Mouse (Mus musculus) cortical plate, adult 2 months (tissue): ENCODE results near the gene Lsamp. TPM values are rescaled to one million over a fixed set of nuclear protein-coding genes. Genes with fewer than 3 reads are reported as not detected.

ENCODE experiments used
- H3K27ac ChIP-seq: fragments of 200-500 bp; 2 replicates; pipeline ENCODE4 v1.5.1; 2012; ENCODE audit warnings: low read length, control low read depth, inconsistent platforms; ENCODE audit not compliant: insufficient read depth
- H3K4me1 ChIP-seq: fragments of 200-500 bp; 2 replicates; pipeline ENCODE4 v1.6.1; 2011; ENCODE audit warnings: low read length; ENCODE audit not compliant: control insufficient read depth, insufficient read depth
- H3K4me3 ChIP-seq: fragments of 200-500 bp; 2 replicates; pipeline ENCODE4 v1.5.1; 2011; ENCODE audit warnings: mild to moderate bottlenecking, low read length, control low read depth; ENCODE audit not compliant: insufficient read depth
- CTCF ChIP-seq: fragments of 200-500 bp; IDR thresholded peaks from 2 replicates; pipeline ENCODE4 v1.5.1; 2011; ENCODE audit warnings: mild to moderate bottlenecking, control low read depth, low read length; ENCODE audit not compliant: insufficient read depth; ENCODE audit errors: extremely low read depth
- POLR2A ChIP-seq: fragments of 200-500 bp; IDR thresholded peaks from 2 replicates; pipeline ENCODE4 v1.6.1; 2011; ENCODE audit warnings: mild to moderate bottlenecking, low read length, control low read depth; ENCODE audit not compliant: insufficient read depth; ENCODE audit errors: extremely low read depth
- polyA plus RNA-seq: library from polyadenylated mRNA; depleted of rRNA; stranded (reverse); fragments of >200 nt; gene quantifications from 2 replicates; pipeline ENCODE4 v1.2.3, GENCODE M21; 2012

Lsamp gene
- polyA plus RNA-seq, 1 experiment = 99.8 TPM

DNA sequence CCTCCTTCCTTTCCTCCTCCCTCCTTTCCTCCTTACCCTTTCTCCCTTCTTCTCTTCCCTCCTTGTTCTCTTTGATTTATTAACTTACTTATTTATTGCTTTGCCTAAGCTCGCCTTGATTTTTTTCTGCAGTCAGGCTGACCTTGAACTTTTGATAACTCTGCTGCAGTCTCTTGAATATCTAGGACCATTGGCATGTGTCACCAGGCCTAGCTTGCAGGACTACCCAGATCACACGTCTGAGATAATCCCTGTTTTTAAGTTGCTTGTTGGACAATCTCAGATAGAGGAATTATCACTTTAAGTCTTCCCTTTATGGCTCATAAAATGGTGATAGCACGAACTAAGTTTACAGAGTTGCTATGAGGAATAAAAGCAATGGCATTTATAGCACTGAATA lies 1399.5 kb downstream of the Lsamp start:
- Histone ChIP-seq H3K27ac (no peak overlapping the region), H3K4me1 (no peaks in the 10 kb centered on the region), H3K4me3 (no peak overlapping the region)
- TF ChIP-seq CTCF (no peak), POLR2A (no peak)

DNA sequence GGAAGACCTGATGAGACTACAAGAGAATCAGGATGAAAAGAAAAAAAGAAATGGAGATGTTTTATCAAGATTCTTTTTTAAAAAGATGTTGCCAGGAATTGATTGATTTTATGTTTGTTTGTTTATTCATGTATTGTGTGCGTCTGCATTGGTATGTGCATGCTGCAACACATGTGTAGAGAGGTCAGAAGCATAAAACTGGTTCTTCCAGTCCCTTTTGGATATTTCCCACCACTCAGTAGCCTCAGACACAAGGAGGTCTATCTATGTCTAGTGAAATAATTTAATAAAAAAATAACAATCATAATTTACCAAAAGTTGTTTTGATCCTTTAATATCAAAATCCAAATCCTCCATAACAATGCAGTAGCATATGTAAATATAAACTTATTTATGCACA lies 1400.1 kb downstream of the Lsamp start:
- Histone ChIP-seq H3K4me1 (no peaks in the 10 kb centered on the region), H3K27ac (no peak overlapping the region), H3K4me3 (no peak overlapping the region)
- TF ChIP-seq POLR2A (no peak), CTCF (no peak)

DNA sequence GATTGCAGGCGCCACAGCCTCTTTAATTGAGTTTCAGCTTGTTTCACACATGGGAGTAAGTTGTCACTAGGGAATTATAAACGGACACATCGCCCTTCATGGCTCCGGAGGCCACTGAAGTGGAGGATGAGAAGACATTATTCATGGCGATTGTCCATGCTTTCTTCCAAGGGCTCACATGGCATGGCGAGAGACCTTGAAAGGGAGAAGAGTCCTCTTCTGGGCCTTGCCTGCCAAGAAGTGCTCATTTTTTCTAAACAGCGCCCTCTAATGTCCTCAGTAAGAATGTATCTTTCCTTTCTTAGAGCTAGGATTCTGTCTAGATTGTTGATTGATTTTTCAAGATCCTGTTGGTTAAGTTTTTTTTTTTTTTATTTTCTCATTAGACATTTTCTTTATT lies 1424.7 kb downstream of the Lsamp start:
- H3K4me1 ChIP-seq = no peaks in the 10 kb centered on the region
- no peak overlapping the region for H3K4me3 ChIP-seq
- TF ChIP-seq POLR2A = no peak
- TF ChIP-seq CTCF = peak; percentile 17; the same call in 1 of the 2 replicates
- H3K27ac ChIP-seq = no peak overlapping the region

DNA sequence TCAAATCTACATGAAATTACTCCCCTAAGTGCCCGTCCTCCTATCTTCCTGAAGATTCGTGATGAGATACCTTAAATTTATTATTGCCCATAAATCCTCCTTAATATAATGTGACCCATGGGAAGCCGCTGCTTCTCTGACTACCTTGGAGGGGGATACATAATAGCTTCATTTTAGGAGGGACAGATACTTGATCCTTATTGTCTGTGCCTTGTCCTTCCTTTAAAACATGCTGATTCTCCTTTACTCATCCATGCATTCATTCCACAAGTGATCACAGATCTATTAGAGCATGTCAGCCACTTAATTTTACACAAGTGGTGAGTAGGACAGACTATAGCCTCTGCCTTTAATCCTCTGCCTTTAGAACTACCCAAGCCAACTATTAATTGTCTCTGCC lies 1426.5 kb downstream of the Lsamp start:
- no peak overlapping the region for H3K4me3 ChIP-seq
- no peak overlapping the region for H3K27ac ChIP-seq
- TF ChIP-seq POLR2A = no peak
- no peak for TF ChIP-seq CTCF
- H3K4me1 ChIP-seq = no peaks in the 10 kb centered on the region

DNA sequence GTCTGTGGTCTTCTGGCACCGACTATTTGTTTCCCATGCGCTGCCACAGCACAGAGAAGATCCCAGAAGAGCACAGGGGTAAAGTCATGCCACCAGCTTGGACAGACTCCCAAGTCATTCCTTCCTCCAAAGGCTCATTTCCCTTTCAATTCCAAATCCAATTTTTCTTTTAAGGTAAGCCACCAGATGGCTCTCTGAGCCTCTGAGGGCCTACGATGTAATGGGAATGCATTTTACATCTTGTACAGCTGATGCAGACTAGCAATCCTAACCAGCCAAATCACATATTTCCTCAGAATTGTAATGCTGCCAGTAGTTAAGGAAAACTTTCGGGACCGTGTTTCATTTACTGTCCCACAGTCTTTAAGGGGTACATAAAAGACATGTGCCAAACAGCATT lies 1433.2 kb downstream of the Lsamp start:
- TF ChIP-seq CTCF (peak; percentile 37; the same call in 1 of the 2 replicates), POLR2A (no peak)
- H3K4me3 ChIP-seq = no peak overlapping the region
- H3K4me1 ChIP-seq = no peaks in the 10 kb centered on the region
- no peak overlapping the region for H3K27ac ChIP-seq

DNA sequence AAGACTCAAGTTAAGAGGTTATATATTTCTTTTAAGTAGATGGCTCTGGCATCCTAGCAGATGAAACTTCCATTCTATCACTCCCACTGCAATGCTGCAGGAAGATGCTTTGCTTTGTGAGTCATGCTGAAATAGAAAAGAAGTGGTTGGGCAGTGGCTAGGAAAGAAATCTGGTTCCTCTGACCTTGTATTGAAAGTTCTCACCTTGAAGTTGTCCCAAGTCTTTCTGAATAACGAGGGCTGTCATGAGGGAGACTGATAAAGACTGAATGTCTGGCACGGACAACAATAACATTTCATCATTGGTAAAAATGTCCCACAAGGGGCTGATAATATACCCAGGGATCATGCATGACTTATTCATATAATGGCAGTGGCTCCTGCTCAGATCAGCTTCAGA lies 1483.2 kb downstream of the Lsamp start:
- H3K4me3 ChIP-seq = no peak overlapping the region
- no peak overlapping the region for H3K27ac ChIP-seq
- TF ChIP-seq POLR2A = no peak
- TF ChIP-seq CTCF = no peak
- no peaks in the 10 kb centered on the region for H3K4me1 ChIP-seq

DNA sequence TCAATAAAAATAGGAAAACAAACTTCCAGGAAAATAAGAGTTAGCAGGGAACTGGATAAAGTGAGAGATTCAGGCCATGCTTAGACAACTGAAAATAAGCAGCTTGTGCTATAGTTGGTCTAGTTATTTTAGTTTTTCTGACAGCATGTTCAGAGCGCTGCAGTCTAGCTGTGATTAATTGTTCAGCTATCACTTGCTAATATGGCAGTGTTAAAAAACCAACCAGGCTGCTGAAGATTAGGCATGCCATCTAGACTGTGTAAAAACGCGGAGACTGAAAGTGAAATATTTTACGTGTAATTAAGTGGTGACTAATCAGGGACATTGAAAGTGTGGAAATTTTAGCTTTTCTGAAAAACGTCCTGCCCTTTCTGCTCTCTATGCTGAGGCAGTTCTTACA lies 1494.5 kb downstream of the Lsamp start:
- Histone ChIP-seq H3K4me1 (no peaks in the 10 kb centered on the region), H3K4me3 (no peak overlapping the region), H3K27ac (no peak overlapping the region)
- TF ChIP-seq CTCF (no peak), POLR2A (no peak)

DNA sequence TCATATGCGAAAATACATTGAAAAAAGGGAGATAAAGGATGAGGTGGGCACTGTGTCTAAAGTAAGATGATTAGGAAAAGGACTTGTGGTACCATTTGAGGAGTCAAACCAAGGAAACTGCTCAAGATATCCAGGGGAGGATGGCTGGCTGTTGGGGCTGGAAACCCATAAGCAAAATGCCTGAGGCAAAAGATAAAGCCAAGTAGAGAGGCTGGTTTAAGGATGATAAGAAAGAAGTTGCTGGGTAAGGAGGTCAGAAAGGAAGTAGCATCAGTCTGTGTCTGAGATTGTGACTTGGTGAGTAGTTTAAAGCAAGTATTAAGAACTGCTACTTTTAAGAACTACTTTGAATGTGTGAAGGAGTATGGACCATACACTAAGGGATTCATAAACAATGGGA lies 1497.7 kb downstream of the Lsamp start:
- H3K4me1 ChIP-seq = no peaks in the 10 kb centered on the region
- TF ChIP-seq CTCF = no peak
- TF ChIP-seq POLR2A = no peak
- no peak overlapping the region for H3K4me3 ChIP-seq
- H3K27ac ChIP-seq = no peak overlapping the region

DNA sequence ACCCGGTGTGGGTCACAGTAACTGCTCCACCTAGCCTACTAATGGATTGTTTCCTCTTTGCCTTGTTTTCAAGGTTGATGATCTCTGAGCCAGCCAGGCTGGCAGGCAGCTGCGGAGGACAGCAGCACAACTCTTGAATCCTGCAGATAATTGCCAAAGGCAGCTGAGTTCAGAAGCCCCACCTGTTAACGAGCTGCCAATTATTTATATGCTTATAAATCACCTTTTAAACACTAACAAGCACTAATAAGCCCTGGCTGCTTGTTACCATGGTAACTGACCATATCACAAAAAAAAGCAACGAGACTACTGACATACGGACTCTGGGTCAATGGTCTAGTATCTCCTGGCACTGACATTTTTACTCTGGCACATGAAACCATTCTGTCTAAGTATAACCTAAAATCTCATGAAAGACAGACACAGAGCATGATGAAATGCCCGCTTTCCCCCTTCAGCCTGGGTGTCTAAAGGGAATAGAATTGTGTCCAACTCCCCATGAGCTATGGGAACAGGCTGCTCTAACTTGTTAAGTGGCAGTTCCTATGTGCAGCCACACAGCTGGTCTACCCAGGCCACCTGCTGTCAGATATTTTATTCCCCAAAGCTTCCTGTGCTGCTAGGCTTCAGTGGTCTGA lies 1526.9 kb downstream of the Lsamp start:
- Histone ChIP-seq H3K4me1 (peaks cover 2% of the 10 kb centered on the region; the same call in 1 of the 2 replicates), H3K27ac (no peak overlapping the region), H3K4me3 (no peak overlapping the region)
- TF ChIP-seq CTCF (no peak), POLR2A (no peak)

DNA sequence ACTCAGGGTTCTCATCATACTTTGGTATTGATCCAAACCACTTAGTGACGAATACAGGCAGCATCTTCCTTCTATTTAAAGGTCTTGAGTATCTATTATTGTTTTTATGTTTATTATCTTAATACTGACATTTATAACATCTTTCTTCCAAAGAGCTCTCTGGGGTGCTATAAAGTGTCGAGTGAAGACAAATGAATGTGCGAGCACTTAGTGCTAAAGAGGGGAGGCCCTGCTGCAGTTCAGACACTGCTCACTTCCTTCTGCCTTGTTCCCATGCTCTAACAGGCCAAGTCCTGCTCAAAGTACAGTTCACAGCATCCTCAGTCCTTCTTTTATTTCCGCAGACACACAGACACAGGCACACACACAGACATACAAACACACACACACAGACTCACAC lies 1537.4 kb downstream of the Lsamp start:
- H3K27ac ChIP-seq = no peak overlapping the region
- no peak overlapping the region for H3K4me3 ChIP-seq
- no peak for TF ChIP-seq POLR2A
- no peak for TF ChIP-seq CTCF
- H3K4me1 ChIP-seq = no peaks in the 10 kb centered on the region; the same call in 1 of the 2 replicates
